8 mouse cellular contexts compared by ENCODE assay signal in genomic region chr17:66578007-66578406, GRCm38 (mm10). TPM values are rescaled to one million over a fixed set of nuclear protein-coding genes. Genes with fewer than 3 reads are reported as not detected.
DNase-seq lines count a peak whose midpoint lies in the region; ATAC-seq and TF ChIP-seq lines count a peak whose summit lies in the region.

No protein-coding gene starts in this region.

- H3K9ac ChIP-seq in hindbrain, embryonic 11.5 days (ENCODE audit: low read depth, low read length), result no peak overlapping the region
- no peak overlapping the region for H3K9ac ChIP-seq in midbrain, embryonic 11.5 days (ENCODE audit: low read length)

- peaks cover 61% of the 10 kb centered on the region for H3K9me3 ChIP-seq in E14TG2a.4 (ENCODE audit: low read length)
- no peaks in the 10 kb centered on the region for H3K9me3 ChIP-seq in hindbrain, embryonic 11.5 days (ENCODE audit: control insufficient read depth, low read length)
- H3K9me3 ChIP-seq in midbrain, embryonic 11.5 days (ENCODE audit: control insufficient read depth, low read length), result no peaks in the 10 kb centered on the region

- no peaks in the 10 kb centered on the region for H3K4me1 ChIP-seq in E14TG2a.4 (replicated peaks; ENCODE audit: low read depth, low read length)
- H3K4me1 ChIP-seq in hindbrain, embryonic 11.5 days (replicated peaks; ENCODE audit: control insufficient read depth, insufficient read depth, low read length), result no peaks in the 10 kb centered on the region
- no peaks in the 10 kb centered on the region for H3K4me1 ChIP-seq in midbrain, embryonic 11.5 days (ENCODE audit: control insufficient read depth, insufficient read depth, low read length)

- peak; percentile 62 for TF ChIP-seq CTCF in E14TG2a.4 (conservative IDR thresholded peaks at IDR 0.05; ENCODE audit: low read length)

- H3K36me3 ChIP-seq in E14TG2a.4 (ENCODE audit: insufficient read depth, low read length), result no peaks in the 10 kb centered on the region
- no peaks in the 10 kb centered on the region for H3K36me3 ChIP-seq in hindbrain, embryonic 11.5 days (ENCODE audit: control insufficient read depth, insufficient read depth, low read length)
- H3K36me3 ChIP-seq in midbrain, embryonic 11.5 days (ENCODE audit: control insufficient read depth, insufficient read depth, low read length), result no peaks in the 10 kb centered on the region

- 20% methylated on average over 6 of the region's 6 CpGs for WGBS in hindbrain, embryonic 11.5 days
- WGBS in midbrain, embryonic 11.5 days, result 17% methylated on average over 6 of the region's 6 CpGs

- ATAC-seq in hindbrain, embryonic 11.5 days (ENCODE audit: low FRiP score), result peak; percentile 38; the same call in 1 of the 2 replicates
- no peak for ATAC-seq in midbrain, embryonic 11.5 days (ENCODE audit: low FRiP score)

- no peak overlapping the region for H3K27ac ChIP-seq in hindbrain, embryonic 11.5 days (ENCODE audit: low read depth, low read length)
- H3K27ac ChIP-seq in midbrain, embryonic 11.5 days (ENCODE audit: low read depth, low read length), result no peak overlapping the region

- no peak overlapping the region for H3K4me3 ChIP-seq in E14TG2a.4 (replicated peaks; ENCODE audit: low read length)
- no peak overlapping the region for H3K4me3 ChIP-seq in hindbrain, embryonic 11.5 days (ENCODE audit: low read depth, low read length)
- no peak overlapping the region for H3K4me3 ChIP-seq in midbrain, embryonic 11.5 days (ENCODE audit: low read depth, low read length)

- H3K4me2 ChIP-seq in hindbrain, embryonic 11.5 days (replicated peaks; ENCODE audit: low read depth, low read length), result no peak overlapping the region
- H3K4me2 ChIP-seq in midbrain, embryonic 11.5 days, result no peak overlapping the region

- DNase-seq in NIH3T3 (ENCODE audit: low read depth), result peak; percentile 78
- peak; percentile 51 to 67 for DNase-seq in cerebellum, postnatal 36 days
- peak; percentile 72 for DNase-seq in hindbrain, embryonic 11.5 days (ENCODE audit: low spot score)
- DNase-seq in layer of hippocampus, postnatal 25 days (ENCODE audit: extremely low spot score in 1 of 2, low spot score in 1 of 2), result peak; percentile 56 to 73
- DNase-seq in midbrain, embryonic 11.5 days (ENCODE audit: low spot score, missing footprints), result peak; percentile 95
- DNase-seq in testis, postnatal 10 days (ENCODE audit: low spot score), result peak; percentile 75
- no peak for DNase-seq in spleen, postnatal 4 days (ENCODE audit: low spot score in 2 of 2)

- no peaks in the 10 kb centered on the region; the same call in 1 of the 2 replicates for H3K27me3 ChIP-seq in E14TG2a.4 (ENCODE audit: insufficient read depth, low read length)
- H3K27me3 ChIP-seq in hindbrain, embryonic 11.5 days (ENCODE audit: control insufficient read depth, insufficient read depth, low read length), result no peaks in the 10 kb centered on the region
- H3K27me3 ChIP-seq in midbrain, embryonic 11.5 days (ENCODE audit: control insufficient read depth, insufficient read depth, low read length), result no peaks in the 10 kb centered on the region

RNA-seq across cellular contexts. Expression of gene Themis3, which starts 16.4 kb away (rescaled TPM):
- 0.11 TPM in 1 of 2 replicates, not detected in the other for polyA plus RNA-seq in hindbrain, embryonic 11.5 days (2014; fragmentation: Nextera tagmentation; extraction: Ambion mirVana)
- total RNA-seq in layer of hippocampus, postnatal 25 days (2021), result under 1 TPM in 1 of 2 experiments, not detected in 1; 0.17 TPM
- polyA plus RNA-seq in midbrain, embryonic 11.5 days (2014; fragmentation: Nextera tagmentation; extraction: Ambion mirVana), result not detected in 2 replicates

RNA-seq across cellular contexts. Expression of gene Rab12, which starts 58.5 kb away (rescaled TPM):
- 44.1 and 45.2 TPM in 2 replicates for polyA plus RNA-seq in hindbrain, embryonic 11.5 days (2014; fragmentation: Nextera tagmentation; extraction: Ambion mirVana)
- total RNA-seq in layer of hippocampus, postnatal 25 days (2021), result 100 to 1,000 TPM; 115 to 116 TPM
- 40.9 and 45.0 TPM in 2 replicates for polyA plus RNA-seq in midbrain, embryonic 11.5 days (2014; fragmentation: Nextera tagmentation; extraction: Ambion mirVana)

Comparison
In these comparisons a context has a peak if more than half of its experiments do, and no peak if none do; other contexts are left out.
1. DNase-seq: peak in NIH3T3 (single experiment), cerebellum, postnatal 36 days (2 of 2), hindbrain, embryonic 11.5 days (single experiment), layer of hippocampus, postnatal 25 days (2 of 2), midbrain, embryonic 11.5 days (single experiment) and testis, postnatal 10 days (single experiment); none in spleen, postnatal 4 days (0 of 2).